Mouse (Mus musculus) CH12.LX (cell line): ENCODE results near the gene Prkg1. TPM values are rescaled to one million over a fixed set of nuclear protein-coding genes. Genes with fewer than 3 reads are reported as not detected.

ENCODE experiments used
- DNase-seq: peaks from one replicate; pipeline ENCODE4 v3.0.0-alpha.2; 2013; ENCODE audit errors: extremely low read depth
- H3K27ac ChIP-seq: 2 replicates; pipeline ENCODE4 v1.5.1; 2012; ENCODE audit warnings: low read depth, mild to moderate bottlenecking, control low read depth, moderate library complexity; ENCODE audit not compliant: insufficient read depth
- H3K27me3 ChIP-seq: replicated peaks from 2 replicates; pipeline ENCODE3; 2012; ENCODE audit warnings: inconsistent platforms
- H3K36me3 ChIP-seq, 2 experiments: replicated peaks in 1 of 2; 2 replicates each; pipeline versions ENCODE3 to v1.6.1; 2012; ENCODE audit warnings: inconsistent platforms in 1 of 2, low read length in 1 of 2, mild to moderate bottlenecking in 1 of 2, mixed read lengths in 1 of 2, moderate library complexity in 1 of 2; ENCODE audit not compliant: control insufficient read depth in 1 of 2, insufficient read depth in 1 of 2
- H3K4me1 ChIP-seq, 2 experiments: 2 replicates each; pipeline ENCODE4 v1.6.1; 2012; ENCODE audit warnings: inconsistent platforms in 1 of 2, moderate library complexity in 1 of 2; ENCODE audit not compliant: insufficient read depth in 2 of 2, control insufficient read depth in 1 of 2
- H3K4me2 ChIP-seq: 2 replicates; pipeline ENCODE4 v1.6.1; 2012; ENCODE audit warnings: low read depth, mild to moderate bottlenecking, control low read depth; ENCODE audit not compliant: poor library complexity, insufficient read depth, severe bottlenecking
- H3K4me3 ChIP-seq, 3 experiments: fragments of 150-350 bp in 1 of 3; sonication (generic) in 1 of 3; replicated peaks in 1 of 3; 2 replicates each; pipeline versions ENCODE3 to v1.5.1; 2011 to 2012; ENCODE audit warnings: low read depth in 2 of 3, low read length in 2 of 3, mild to moderate bottlenecking in 2 of 3, moderate library complexity in 2 of 3, control low read depth in 1 of 3, improper control_type of control experiment in 1 of 3, inconsistent platforms in 1 of 3, mixed read lengths in 1 of 3; ENCODE audit not compliant: poor library complexity in 1 of 3
- H3K79me2 ChIP-seq: replicated peaks from 2 replicates; pipeline ENCODE4 v1.6.1; 2012; ENCODE audit warnings: mild to moderate bottlenecking, moderate library complexity; ENCODE audit not compliant: control insufficient read depth, poor library complexity, insufficient read depth, severe bottlenecking; ENCODE audit errors: extremely low read depth
- H3K9ac ChIP-seq: 2 replicates; pipeline ENCODE4 v1.6.1; 2012; ENCODE audit warnings: low read depth, mild to moderate bottlenecking, control low read depth, moderate library complexity; ENCODE audit not compliant: insufficient read depth
- H3K9me3 ChIP-seq: replicated peaks from 2 replicates; pipeline ENCODE3; 2012; ENCODE audit warnings: low read length, inconsistent platforms, mixed read lengths
- CHD1 ChIP-seq: IDR thresholded peaks from 2 replicates; pipeline ENCODE4 v1.6.1; 2012; ENCODE audit warnings: low read depth, low read length, improper control_type of control experiment, inconsistent platforms
- E2F4 ChIP-seq: IDR thresholded peaks from 2 replicates; pipeline ENCODE4 v1.6.1; 2011; ENCODE audit warnings: low read depth, low read length, improper control_type of control experiment; ENCODE audit not compliant: insufficient replicate concordance
- ELF1 ChIP-seq: IDR thresholded peaks from 2 replicates; pipeline ENCODE4 v1.6.1; 2014; ENCODE audit warnings: low read depth, mild to moderate bottlenecking, inconsistent platforms, low read length, improper control_type of control experiment
- EP300 ChIP-seq: IDR thresholded peaks from 2 replicates; pipeline ENCODE4 v1.6.1; 2011; ENCODE audit warnings: low read length, improper control_type of control experiment
- IRF4 ChIP-seq: IDR thresholded peaks from 2 replicates; pipeline ENCODE4 v1.6.1; 2014; ENCODE audit warnings: low read depth, mild to moderate bottlenecking, inconsistent platforms, low read length, improper control_type of control experiment
- JUN ChIP-seq: IDR thresholded peaks from 2 replicates; pipeline ENCODE4 v1.6.1; 2011; ENCODE audit warnings: low read depth, mild to moderate bottlenecking, low read length, improper control_type of control experiment, moderate library complexity; ENCODE audit not compliant: insufficient read depth
- KAT2A ChIP-seq: IDR thresholded peaks from 2 replicates; pipeline ENCODE4 v1.6.1; 2012; ENCODE audit warnings: low read length, improper control_type of control experiment, inconsistent platforms; ENCODE audit not compliant: insufficient replicate concordance
- MAFK ChIP-seq: IDR thresholded peaks from 2 replicates; pipeline ENCODE4 v1.6.1; 2011; ENCODE audit warnings: low read length, improper control_type of control experiment; ENCODE audit not compliant: insufficient replicate concordance
- MAX ChIP-seq: IDR thresholded peaks from 2 replicates; pipeline ENCODE4 v1.6.1; 2011; ENCODE audit warnings: low read length, improper control_type of control experiment
- MXI1 ChIP-seq: IDR thresholded peaks from 2 replicates; pipeline ENCODE4 v1.6.1; 2011; ENCODE audit warnings: mild to moderate bottlenecking, low read depth, low read length, improper control_type of control experiment
- MYC ChIP-seq: IDR thresholded peaks from 2 replicates; pipeline ENCODE4 v1.6.1; 2011; ENCODE audit warnings: low read depth, mild to moderate bottlenecking, improper control_type of control experiment, low read length
- NELFE ChIP-seq: IDR thresholded peaks from 2 replicates; pipeline ENCODE4 v1.6.1; 2011; ENCODE audit warnings: low read depth, low read length, improper control_type of control experiment
- NRF1 ChIP-seq: IDR thresholded peaks from 2 replicates; pipeline ENCODE4 v1.6.1; 2014; ENCODE audit warnings: low read depth, mild to moderate bottlenecking, inconsistent platforms, low read length, improper control_type of control experiment, moderate library complexity
- PAX5 ChIP-seq: IDR thresholded peaks from 2 replicates; pipeline ENCODE4 v1.6.1; 2012; ENCODE audit warnings: low read length, inconsistent platforms, mixed read lengths
- TBP ChIP-seq: conservative IDR thresholded peaks from 2 replicates; pipeline ENCODE4 v1.6.1; 2011; ENCODE audit warnings: low read depth, low read length, improper control_type of control experiment
- TCF12 ChIP-seq: IDR thresholded peaks from 2 replicates; pipeline ENCODE4 v1.6.1; 2014; ENCODE audit warnings: low read depth, mild to moderate bottlenecking, inconsistent platforms, low read length, improper control_type of control experiment
- UBTF ChIP-seq: IDR thresholded peaks from 2 replicates; pipeline ENCODE4 v1.6.1; 2012; ENCODE audit warnings: low read depth, mild to moderate bottlenecking, inconsistent platforms, low read length, improper control_type of control experiment, moderate library complexity
- USF1 ChIP-seq: IDR thresholded peaks from 2 replicates; pipeline ENCODE4 v1.6.1; 2014; ENCODE audit warnings: low read depth, mild to moderate bottlenecking, inconsistent platforms, low read length, improper control_type of control experiment
- USF2 ChIP-seq: conservative IDR thresholded peaks from 2 replicates; pipeline ENCODE4 v1.6.1; 2011; ENCODE audit warnings: low read depth, low read length, improper control_type of control experiment
- ZNF384 ChIP-seq: IDR thresholded peaks from 2 replicates; pipeline ENCODE4 v1.6.1; 2012; ENCODE audit warnings: low read depth, low read length, improper control_type of control experiment, inconsistent platforms
- dilution Hi-C: fragments of 300-500 bp; cut with MboI; formaldehyde crosslinking; loops from 2 replicates; pipeline ENCODE4 v1.14.3; 2020; ENCODE audit warnings: low sequenced_read_pairs; ENCODE audit not compliant: extremely low pct_unique_long_range_greater_than_20kb, extremely low pct_ligation_motif_present
- in situ Hi-C: fragments of 300-500 bp; cut with MboI; formaldehyde crosslinking; loops from 3 replicates; pipeline ENCODE4 v1.14.3; 2019; ENCODE audit warnings: low sequenced_read_pairs, low pct_ligation_motif_present, low pct_unique_long_range_greater_than_20kb, mixed read lengths
- polyA plus RNA-seq: library from polyadenylated mRNA; unstranded; fragments of >175 nt; gene quantifications from 2 replicates; pipeline ENCODE4 v1.2.1, GENCODE M21; 2012; ENCODE audit warnings: low read depth; ENCODE audit not compliant: insufficient read length
- total RNA-seq, 2 experiments: library from RNA; depleted of rRNA; stranded (reverse); fragments of 300-350 nt in 1 of 2; fragments of >200 nt in 1 of 2; gene quantifications; 2 replicates each; pipeline ENCODE4 v1.2.3; 2012 to 2014

Gene Prkg1
- total and polyA plus RNA-seq, 3 experiments: not detected

GRCm38 (mm10) chr19:30516771-30517170, 1248.1 kb downstream of the Prkg1 start:
- no peak overlapping the region for H3K4me2 ChIP-seq
- H3K27ac ChIP-seq: no peak overlapping the region
- dilution Hi-C loops: no loop called here
- H3K27me3 ChIP-seq: no peaks in the 10 kb centered on the region
- H3K4me1 ChIP-seq: peaks cover 0 to 2% of the 10 kb centered on the region in 2 experiments; a peak in 1 of 4 replicates
- in situ Hi-C loops: no loop called here
- no peaks in the 10 kb centered on the region for H3K9me3 ChIP-seq
- H3K79me2 ChIP-seq: no peaks in the 10 kb centered on the region
- DNase-seq: no peak
- TF ChIP-seq IRF4: no peak
- no peak for TF ChIP-seq MXI1
- no peak for TF ChIP-seq EP300
- TF ChIP-seq ZNF384: no peak
- no peak for TF ChIP-seq CHD1
- TF ChIP-seq MAFK: no peak
- no peak for TF ChIP-seq JUN
- no peak for TF ChIP-seq UBTF
- TF ChIP-seq NELFE: no peak
- TF ChIP-seq ELF1: no peak
- no peak for TF ChIP-seq MYC
- no peak for TF ChIP-seq PAX5
- TF ChIP-seq USF2: no peak
- TF ChIP-seq E2F4: no peak
- TF ChIP-seq NRF1: no peak
- no peak for TF ChIP-seq MAX
- TF ChIP-seq TBP: no peak
- no peak for TF ChIP-seq TCF12
- TF ChIP-seq USF1: no peak
- no peak for TF ChIP-seq KAT2A
- H3K36me3 ChIP-seq: no peaks in the 10 kb centered on the region
- no peak overlapping the region for H3K9ac ChIP-seq
- no peak overlapping the region for H3K4me3 ChIP-seq

Other genes with a start within 250 kb of the Prkg1 start
- gene A1cf, start 103.7 kb upstream of the Prkg1 start, total RNA-seq (2012; rRNA removed): not detected in 2 replicates
- gene A1cf, start 103.7 kb upstream of the Prkg1 start, total RNA-seq (2014; rRNA removed): not detected in 2 replicates
- gene A1cf, start 103.7 kb upstream of the Prkg1 start, polyA plus RNA-seq: not detected in 2 replicates